Mouse (Mus musculus) spleen, postnatal 14 days (tissue): ENCODE data around the gene Usp34.
"Not testable (repeated sequence)": the region's sequence is repeated elsewhere in the genome, so short reads cannot be mapped to it uniquely, and the experiment has no call there.

Source experiments
- DNase-seq, 2 experiments: peaks; one replicate each; pipeline ENCODE4 v3.0.0; 2021 to 2022; ENCODE audit warnings: low spot score in 2 of 2

The Usp34 gene

GRCm38 (mm10) chr11:23357226-23357625 is 50.5 kb downstream of the Usp34 start:
- DNase-seq = not testable (repeated sequence)

- DNase-seq = not testable (repeated sequence)
Observed at GRCm38 (mm10) chr11:23359687-23360235, 53.1 kb downstream of the Usp34 start.

GRCm38 (mm10) chr11:23362305-23362704 is 55.6 kb downstream of the Usp34 start:
- DNase-seq = no peak

DNA sequence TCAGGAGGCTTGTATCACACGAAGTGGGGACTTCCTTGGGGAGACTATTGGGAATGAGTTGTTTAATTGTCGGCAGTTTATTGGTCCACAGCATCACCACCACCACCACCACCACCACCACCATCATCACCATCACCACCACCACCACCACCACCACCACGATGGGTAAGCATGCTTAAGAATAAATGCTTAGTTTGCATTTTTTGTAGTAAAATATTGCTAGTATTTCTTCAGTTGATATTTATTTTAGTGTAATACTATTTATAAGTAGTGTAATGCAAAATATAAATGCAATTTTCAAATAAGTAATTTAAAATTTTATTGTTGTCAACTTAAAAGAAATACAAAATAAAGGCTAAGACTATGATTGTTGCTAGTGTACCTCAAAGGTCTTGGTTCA is 57.7 kb downstream of the Usp34 start:
- no peak for DNase-seq

DNA sequence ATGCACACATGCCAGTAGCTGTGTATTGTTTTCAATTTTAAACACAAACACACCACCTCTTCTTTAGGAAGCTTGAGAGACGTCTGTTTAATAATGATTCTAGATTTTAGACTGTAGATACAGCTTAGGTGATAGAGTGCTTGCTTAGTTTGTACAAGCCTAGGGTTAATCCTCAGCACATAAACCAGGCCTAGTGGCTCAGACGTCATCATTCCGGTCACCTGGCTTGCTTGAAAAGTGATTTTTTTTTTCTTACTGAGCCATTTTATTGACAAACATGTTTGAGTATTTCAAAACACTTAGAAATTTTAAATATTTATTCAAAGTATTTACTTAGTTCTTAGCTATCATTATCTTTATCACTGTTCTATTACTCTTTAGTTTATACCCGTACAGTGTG is 65.3 kb downstream of the Usp34 start:
- no peak for DNase-seq

DNA sequence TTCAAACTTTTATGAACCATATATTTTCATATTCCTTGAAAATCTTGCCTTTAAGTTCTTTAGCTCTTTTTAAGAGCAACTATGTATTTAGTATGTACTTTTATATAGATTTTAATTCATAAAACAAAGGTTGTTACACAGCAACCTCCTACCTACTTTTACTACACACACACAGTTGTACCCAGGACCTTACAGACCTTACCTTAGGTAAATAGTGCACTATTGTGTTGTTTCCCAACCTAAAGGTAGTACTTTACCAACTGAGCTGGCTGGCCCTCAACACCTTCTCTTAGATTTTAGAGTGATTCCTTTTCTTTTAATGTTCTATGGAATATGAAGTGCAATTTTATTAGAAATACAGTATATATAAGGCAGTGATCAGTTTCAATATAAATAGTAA is 65.8 kb downstream of the Usp34 start:
- no peak for DNase-seq

DNA sequence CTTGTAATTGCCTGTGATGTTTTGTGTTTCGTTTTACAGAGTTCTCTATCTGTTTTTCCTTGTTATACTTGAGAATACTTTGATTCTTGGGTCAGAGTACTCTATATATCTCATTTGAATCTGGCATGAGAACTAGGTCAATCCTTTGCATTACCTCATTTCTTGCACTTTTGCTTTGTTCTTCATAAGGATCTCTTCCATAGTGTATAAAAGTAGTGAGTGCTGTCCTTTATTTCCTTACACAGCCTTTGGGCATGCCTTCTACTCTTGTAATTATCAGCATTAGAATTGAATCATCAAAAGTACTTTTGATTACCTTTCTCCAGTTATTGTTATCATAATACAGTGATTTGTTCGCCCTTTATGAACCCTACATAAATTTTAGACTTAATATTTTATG is 73.4 kb downstream of the Usp34 start:
- no peak for DNase-seq

DNA sequence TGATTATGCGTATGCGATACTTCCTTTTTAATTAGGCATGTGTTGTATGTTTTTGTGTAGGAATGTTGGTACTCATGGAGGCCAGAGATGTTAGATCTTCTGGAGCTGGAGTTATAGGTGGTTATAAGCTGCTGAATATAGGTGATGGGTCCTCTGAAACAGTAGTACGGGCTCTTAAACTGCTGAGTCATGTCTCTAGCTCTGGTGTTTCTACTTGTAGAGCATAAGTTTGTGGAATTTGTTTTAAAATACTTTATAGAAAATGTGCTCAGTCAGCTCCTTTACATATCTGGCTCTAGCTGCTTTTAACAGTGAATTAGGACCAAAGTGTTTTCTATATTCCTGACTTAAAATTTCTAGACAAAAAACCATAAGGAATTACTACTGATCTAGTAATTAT is 73.9 kb downstream of the Usp34 start:
- no peak for DNase-seq

GRCm38 (mm10) chr11:23382787-23383186 is 76.1 kb downstream of the Usp34 start:
- no peak for DNase-seq

GRCm38 (mm10) chr11:23389649-23390048 is 83.0 kb downstream of the Usp34 start:
- no peak for DNase-seq

- DNase-seq = no peak
Observed at GRCm38 (mm10) chr11:23392567-23392966, 85.9 kb downstream of the Usp34 start.

DNA sequence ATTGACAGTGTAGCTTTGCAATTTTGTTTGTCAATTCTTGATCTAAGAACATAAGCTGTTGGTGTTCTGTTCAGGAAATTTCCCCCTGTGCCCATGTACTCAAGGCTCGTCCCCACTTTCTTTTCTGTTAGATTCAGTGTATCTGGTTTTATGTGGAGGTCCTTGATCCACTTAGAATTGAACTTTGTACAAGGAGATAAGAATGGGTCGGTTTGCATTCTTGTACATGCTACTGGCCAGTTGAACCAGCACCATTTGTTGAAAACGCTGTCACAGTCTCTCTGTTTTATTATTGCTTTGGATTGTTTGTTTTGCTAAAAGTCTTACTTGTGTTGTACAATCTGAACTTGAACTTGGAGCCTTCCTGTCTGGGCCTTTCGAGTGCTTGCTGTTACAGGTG is 89.9 kb downstream of the Usp34 start:
- DNase-seq = no peak

- no peak for DNase-seq
Observed at GRCm38 (mm10) chr11:23400978-23401776, 94.5 kb downstream of the Usp34 start.

DNA sequence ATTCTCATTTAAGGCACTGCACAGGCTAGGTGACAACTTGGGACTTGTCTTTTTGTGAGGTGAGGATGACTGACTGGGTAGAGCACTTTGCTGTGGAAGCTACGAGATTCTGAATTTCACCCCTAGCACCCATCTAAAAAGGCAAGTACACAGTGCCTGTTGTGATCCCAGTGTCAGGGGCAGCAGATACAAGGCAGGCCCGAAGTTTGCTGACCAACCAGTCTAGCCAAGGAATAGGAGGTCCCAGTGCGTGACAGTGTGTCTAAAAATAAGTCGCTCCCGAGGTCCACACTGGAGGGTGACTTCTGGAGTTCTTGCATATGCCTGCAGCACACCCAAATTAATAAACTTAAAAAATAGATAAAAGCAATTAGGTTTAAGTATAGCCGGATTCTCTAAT is 121.6 kb downstream of the Usp34 start:
- DNase-seq = no peak

DNA sequence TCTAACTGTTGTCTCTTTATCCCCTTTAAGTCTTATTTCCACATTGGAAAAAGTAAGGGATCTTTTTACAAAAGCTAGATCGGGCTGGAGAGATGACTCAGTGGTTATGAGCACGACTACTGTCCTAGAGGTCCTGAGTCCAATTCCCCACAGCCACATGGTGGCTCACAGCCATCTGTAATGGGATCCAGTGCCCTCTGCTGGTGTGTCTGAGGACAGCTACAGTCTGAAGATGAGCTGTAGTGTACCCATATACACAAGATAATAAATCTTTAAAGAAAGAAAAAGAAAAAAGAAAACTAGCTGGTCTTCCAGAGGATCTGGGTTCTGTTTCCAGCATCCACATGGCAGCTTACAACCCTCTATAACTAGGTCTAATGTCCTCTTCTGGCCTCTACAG is 123.3 kb downstream of the Usp34 start:
- DNase-seq = no peak

- DNase-seq = no peak
Observed at GRCm38 (mm10) chr11:23436076-23436475, 129.4 kb downstream of the Usp34 start.

- DNase-seq = not testable (repeated sequence)
Observed at GRCm38 (mm10) chr11:23465862-23466261, 159.2 kb downstream of the Usp34 start.

GRCm38 (mm10) chr11:23489955-23490354 is 183.3 kb downstream of the Usp34 start:
- no peak for DNase-seq

DNA sequence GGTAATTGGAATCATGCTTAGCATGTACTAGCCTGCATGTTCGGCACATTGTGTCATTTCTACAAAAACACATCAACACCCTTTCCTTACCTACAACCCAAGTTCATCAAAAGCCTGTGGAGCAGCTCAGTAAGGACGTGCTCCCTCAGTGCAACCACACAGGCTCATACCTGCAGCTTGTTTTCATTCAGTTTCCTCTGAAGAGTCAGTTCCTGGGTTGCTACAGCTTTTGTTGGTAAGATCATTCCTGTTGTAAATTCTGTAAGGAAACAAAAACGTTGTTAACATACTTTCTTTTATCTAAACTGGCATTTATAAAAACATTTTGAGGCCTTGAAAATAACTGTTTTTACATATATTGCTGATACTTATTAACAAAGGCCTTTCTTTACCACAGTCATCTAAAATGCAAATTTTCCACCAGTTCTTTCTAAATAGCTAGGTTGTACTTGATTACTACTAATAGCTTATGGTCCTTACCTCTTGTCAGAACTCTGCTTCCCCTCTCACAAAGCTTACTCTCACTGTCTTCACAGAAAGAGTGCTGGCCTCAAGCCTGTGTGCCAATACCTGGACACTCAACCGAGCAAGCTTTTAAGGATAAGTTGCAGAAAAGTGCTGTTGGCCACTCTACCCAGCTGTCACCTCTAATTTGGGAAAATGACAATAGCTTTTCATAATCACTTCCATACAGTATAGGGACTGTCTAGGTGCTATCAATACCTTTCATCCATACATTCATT is 185.5 kb downstream of the Usp34 start:
- no peak for DNase-seq

- no peak for DNase-seq
Observed at GRCm38 (mm10) chr11:23495231-23495630, 188.5 kb downstream of the Usp34 start.

GRCm38 (mm10) chr11:23496661-23497060 is 190.0 kb downstream of the Usp34 start:
- DNase-seq = no peak

GRCm38 (mm10) chr11:23497335-23497717 is 190.6 kb downstream of the Usp34 start:
- DNase-seq = no peak
